Mouse (Mus musculus) embryonic facial prominence, embryonic 14.5 days (tissue): Measurements from ENCODE around the gene Zdhhc19. TPM values are rescaled to one million over a fixed set of nuclear protein-coding genes. Genes with fewer than 3 reads are reported as not detected.

ENCODE experiments used
- ATAC-seq: fragments of 200-750 bp; cut with Nextera tagmentation; 2 replicates; pipeline ENCODE4 v1.8.0; 2017; ENCODE audit warnings: low read depth, moderate number of reproducible peaks, moderate TSS enrichment
- DNase-seq: peaks from one replicate; pipeline ENCODE4 v3.0.0-alpha.2; 2015; ENCODE audit warnings: low spot score
- H3K27ac ChIP-seq: fragments of 300-500 bp; sonication (generic); replicated peaks from 2 replicates; pipeline ENCODE4 v1.5.1; 2014; ENCODE audit warnings: low read depth, mild to moderate bottlenecking, low read length, moderate library complexity
- H3K27me3 ChIP-seq: fragments of 300-500 bp; sonication (generic); replicated peaks from 2 replicates; pipeline ENCODE4 v1.6.1; 2014; ENCODE audit warnings: low read length; ENCODE audit not compliant: control insufficient read depth, insufficient read depth
- H3K36me3 ChIP-seq: fragments of 300-500 bp; sonication (generic); 2 replicates; pipeline ENCODE4 v1.6.1; 2014; ENCODE audit warnings: low read length, mixed read lengths; ENCODE audit not compliant: control insufficient read depth, insufficient read depth
- H3K4me1 ChIP-seq: fragments of 300-500 bp; sonication (generic); 2 replicates; pipeline ENCODE4 v1.6.1; 2014; ENCODE audit warnings: antibody characterized with exemption, low read length; ENCODE audit not compliant: control insufficient read depth, insufficient read depth
- H3K4me2 ChIP-seq: fragments of 300-500 bp; sonication (generic); 2 replicates; pipeline ENCODE4 v1.6.1; 2014; ENCODE audit warnings: low read depth, mild to moderate bottlenecking, low read length, moderate library complexity, mixed read lengths
- H3K4me3 ChIP-seq: fragments of 300-500 bp; sonication (generic); 2 replicates; pipeline ENCODE4 v1.5.1; 2014; ENCODE audit warnings: low read depth, mild to moderate bottlenecking, low read length
- H3K9ac ChIP-seq: fragments of 300-500 bp; sonication (generic); 2 replicates; pipeline ENCODE4 v1.6.1; 2014; ENCODE audit warnings: low read depth, mild to moderate bottlenecking, low read length, moderate library complexity, mixed read lengths
- H3K9me3 ChIP-seq: fragments of 300-500 bp; sonication (generic); 2 replicates; pipeline ENCODE4 v1.6.1; 2016; ENCODE audit warnings: low read length; ENCODE audit not compliant: control insufficient read depth
- WGBS: fragments of 180-500 bp; shearing (Covaris S2); extraction: QIAGEN DNeasy Blood & Tissue Kit; methylation state at CpG from one replicate; pipeline ENCODE4 v1.1.7; 2014; 5-methylcytosine and 5-hydroxymethylcytosine counted together
- polyA plus RNA-seq: library from polyadenylated mRNA; unstranded; fragments of >200 nt; fragmentation: Nextera tagmentation; extraction: Ambion mirVana; gene quantifications from 2 replicates; pipeline ENCODE4 v1.2.1, GENCODE M21; 2014

Zdhhc19 gene
- polyA plus RNA-seq, 1 experiment from 2014 or later = not detected

DNA sequence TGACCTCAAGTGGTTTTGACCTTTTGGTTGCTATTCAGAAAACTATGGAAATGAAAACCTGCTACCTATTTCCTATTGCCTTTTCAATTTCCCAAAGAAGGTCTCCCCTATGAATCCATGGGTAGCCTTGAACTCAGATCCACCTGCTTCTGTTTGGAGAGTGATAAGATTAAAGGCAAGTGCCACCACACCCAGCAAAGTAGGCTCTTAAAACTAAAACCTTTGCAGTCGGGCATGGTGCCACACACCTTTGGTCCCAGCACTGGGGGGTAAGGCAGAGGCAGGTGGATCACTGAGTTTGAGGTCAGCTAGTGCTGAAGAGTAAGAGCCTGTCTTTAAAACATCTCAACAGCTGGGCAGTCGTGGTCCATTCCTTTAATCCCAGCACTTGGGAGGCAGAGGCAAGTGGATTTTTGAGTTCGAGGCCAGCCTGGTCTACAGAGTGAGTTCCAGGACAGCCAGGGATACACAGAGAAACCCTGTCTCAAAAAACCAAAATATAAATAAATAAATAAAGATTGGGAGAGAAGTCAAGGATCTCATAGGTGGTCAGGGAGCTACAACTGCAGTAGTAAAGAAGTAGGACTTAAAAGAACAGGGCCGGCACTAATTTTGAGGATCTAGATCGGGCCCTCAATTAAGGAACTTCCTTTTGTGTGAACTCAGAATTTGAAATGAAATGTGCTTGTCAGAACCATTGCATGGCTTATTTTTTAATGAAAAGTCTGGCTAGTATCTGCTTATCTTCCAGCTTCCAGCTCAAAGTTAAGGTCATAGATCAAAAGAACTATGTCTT, 114.6 kb downstream of the Zdhhc19 start:
- no peak overlapping the region for H3K27ac ChIP-seq
- peak overlapping the region; percentile 83; the same call in 1 of the 2 replicates for H3K4me3 ChIP-seq
- WGBS = 87% methylated on average over 5 of the region's 5 CpGs
- DNase-seq (no peak), ATAC-seq (no peak)
- no peak overlapping the region; the same call in 1 of the 2 replicates for H3K9ac ChIP-seq
- H3K4me2 ChIP-seq = peak overlapping the region; percentile 93; the same call in 1 of the 2 replicates
- H3K36me3 ChIP-seq = peaks cover 15% of the 10 kb centered on the region
- H3K4me1 ChIP-seq = peaks cover 10% of the 10 kb centered on the region; the same call in 1 of the 2 replicates
- no peaks in the 10 kb centered on the region for H3K9me3 ChIP-seq
- H3K27me3 ChIP-seq = no peaks in the 10 kb centered on the region

Other genes with a start within 250 kb of the Zdhhc19 start
- gene Fbxo45, start 249.1 kb upstream of the Zdhhc19 start, polyA plus RNA-seq = 13.4 and 14.0 TPM in 2 replicates
- 17.3 and 20.0 TPM in 2 replicates for gene Wdr53, start 249.0 kb upstream of the Zdhhc19 start, polyA plus RNA-seq
- not detected in 2 replicates for gene Smco1, start 224.8 kb upstream of the Zdhhc19 start, polyA plus RNA-seq
- 22.0 and 23.4 TPM in 2 replicates for gene Rnf168, start 218.8 kb upstream of the Zdhhc19 start, polyA plus RNA-seq
- 21.1 and 23.7 TPM in 2 replicates for gene Ubxn7, start 164.0 kb upstream of the Zdhhc19 start, polyA plus RNA-seq
- gene Tm4sf19, start 95.8 kb upstream of the Zdhhc19 start, polyA plus RNA-seq = 0.14 TPM in 1 of 2 replicates, not detected in the other
- gene Tctex1d2, start 76.6 kb upstream of the Zdhhc19 start, polyA plus RNA-seq = 29.2 and 30.4 TPM in 2 replicates
- gene Pcyt1a, start 65.3 kb upstream of the Zdhhc19 start, polyA plus RNA-seq = 43.2 and 45.7 TPM in 2 replicates
- 0.29 TPM in 2 replicates for gene Slc51a, start 8.4 kb upstream of the Zdhhc19 start, polyA plus RNA-seq
- 40.2 and 40.4 TPM in 2 replicates for gene Tfrc, start 112.7 kb downstream of the Zdhhc19 start, polyA plus RNA-seq
- 14.6 and 14.8 TPM in 2 replicates for gene Tnk2, start 147.6 kb downstream of the Zdhhc19 start, polyA plus RNA-seq
- 1.6 and 1.8 TPM in 2 replicates for gene Muc4, start 239.6 kb downstream of the Zdhhc19 start, polyA plus RNA-seq